Mouse (Mus musculus) MEL (cell line): ENCODE results near the gene Kalrn. TPM values are rescaled to one million over a fixed set of nuclear protein-coding genes. Genes with fewer than 3 reads are reported as not detected.

Source experiments
- DNase-seq: peaks from one replicate; pipeline ENCODE4 v3.0.0; 2011; ENCODE audit warnings: low read depth, low spot score
- H3K27ac ChIP-seq: 2 replicates; pipeline ENCODE4 v1.5.1; 2012; ENCODE audit warnings: low read depth, mild to moderate bottlenecking, control low read depth, low read length, moderate library complexity; ENCODE audit not compliant: control insufficient read depth
- H3K27me3 ChIP-seq, 2 experiments: fragments of 150-350 bp in 1 of 2; sonication (generic) in 1 of 2; 2 replicates each; pipeline ENCODE4 v1.6.1; 2012; ENCODE audit warnings: low read length in 2 of 2, mild to moderate bottlenecking in 2 of 2, improper control_type of control experiment in 1 of 2, moderate library complexity in 1 of 2; ENCODE audit not compliant: insufficient read depth in 2 of 2, control insufficient read depth in 1 of 2
- H3K36me3 ChIP-seq, 2 experiments: 2 replicates each; pipeline ENCODE4 v1.6.1; 2012 to 2014; ENCODE audit warnings: low read length in 2 of 2, improper control_type of control experiment in 1 of 2, inconsistent platforms in 1 of 2, mild to moderate bottlenecking in 1 of 2; ENCODE audit not compliant: insufficient read depth in 2 of 2, control insufficient read depth in 1 of 2
- H3K4me1 ChIP-seq, 2 experiments: fragments of 150-350 bp in 1 of 2; sonication (generic) in 1 of 2; 2 replicates each; pipeline ENCODE4 v1.6.1; 2012; ENCODE audit warnings: low read length in 2 of 2, improper control_type of control experiment in 1 of 2, mild to moderate bottlenecking in 1 of 2; ENCODE audit not compliant: insufficient read depth in 2 of 2, control insufficient read depth in 1 of 2
- H3K4me3 ChIP-seq, 2 experiments: fragments of 150-350 bp in 1 of 2; sonication (generic) in 1 of 2; 2 replicates each; pipeline ENCODE4 v1.5.1; 2012; ENCODE audit warnings: low read depth in 2 of 2, low read length in 2 of 2, mild to moderate bottlenecking in 2 of 2, moderate library complexity in 2 of 2, control low read depth in 1 of 2, improper control_type of control experiment in 1 of 2; ENCODE audit not compliant: control insufficient read depth in 1 of 2, insufficient read depth in 1 of 2
- H3K79me2 ChIP-seq: 2 replicates; pipeline ENCODE4 v1.6.1; 2012; ENCODE audit warnings: mild to moderate bottlenecking, low read length, moderate library complexity; ENCODE audit not compliant: control insufficient read depth, poor library complexity, insufficient read depth
- H3K9ac ChIP-seq: 2 replicates; pipeline ENCODE4 v1.6.1; 2012; ENCODE audit warnings: low read depth, mild to moderate bottlenecking, control low read depth, low read length, moderate library complexity; ENCODE audit not compliant: control insufficient read depth, poor library complexity, severe bottlenecking
- H3K9me3 ChIP-seq: fragments of 150-350 bp; sonication (generic); replicated peaks from 2 replicates; pipeline ENCODE4 v1.6.1; 2012; ENCODE audit warnings: mild to moderate bottlenecking, low read length, improper control_type of control experiment, moderate library complexity; ENCODE audit not compliant: insufficient read depth
- CHD1 ChIP-seq: IDR thresholded peaks from 2 replicates; pipeline ENCODE4 v1.6.1; 2012; ENCODE audit warnings: low read depth, mild to moderate bottlenecking, inconsistent platforms, low read length, improper control_type of control experiment
- CTCF ChIP-seq, 3 experiments: IDR thresholded peaks in 2 of 3; conservative IDR thresholded peaks in 1 of 3; 2 replicates each; pipeline ENCODE4 v1.5.1; 2011 to 2012; ENCODE audit warnings: low read length in 3 of 3, low read depth in 2 of 3, mild to moderate bottlenecking in 2 of 3, improper control_type of control experiment in 1 of 3, inconsistent platforms in 1 of 3, mixed read lengths in 1 of 3, moderate library complexity in 1 of 3; ENCODE audit not compliant: control insufficient read depth in 1 of 3, insufficient read depth in 1 of 3, poor library complexity in 1 of 3, severe bottlenecking in 1 of 3
- EP300 ChIP-seq, 2 experiments: IDR thresholded peaks; 2 replicates each; pipeline ENCODE4 v1.6.1; 2011; ENCODE audit warnings: improper control_type of control experiment in 2 of 2, low read length in 2 of 2, low read depth in 1 of 2, mild to moderate bottlenecking in 1 of 2
- ETS1 ChIP-seq: IDR thresholded peaks from 2 replicates; pipeline ENCODE4 v1.6.1; 2012; ENCODE audit warnings: low read depth, mild to moderate bottlenecking, inconsistent platforms, low read length, improper control_type of control experiment, moderate library complexity
- GABPA ChIP-seq: IDR thresholded peaks from 2 replicates; pipeline ENCODE4 v1.6.1; 2012; ENCODE audit warnings: low read depth, mild to moderate bottlenecking, inconsistent platforms, low read length, improper control_type of control experiment, moderate library complexity
- GATA1 ChIP-seq: IDR thresholded peaks from 2 replicates; pipeline ENCODE4 v1.6.1; 2011; ENCODE audit warnings: low read depth, low read length, improper control_type of control experiment
- MAX ChIP-seq: IDR thresholded peaks from 2 replicates; pipeline ENCODE4 v1.6.1; 2011; ENCODE audit warnings: low read length, improper control_type of control experiment
- MAZ ChIP-seq: IDR thresholded peaks from 2 replicates; pipeline ENCODE4 v1.6.1; 2012; ENCODE audit warnings: low read depth, mild to moderate bottlenecking, inconsistent platforms, low read length, improper control_type of control experiment
- MEF2A ChIP-seq: IDR thresholded peaks from 2 replicates; pipeline ENCODE4 v1.6.1; 2014; ENCODE audit warnings: low read depth, mild to moderate bottlenecking, inconsistent platforms, low read length, improper control_type of control experiment; ENCODE audit not compliant: poor library complexity, insufficient replicate concordance, severe bottlenecking; ENCODE audit errors: extremely low read depth
- MYB ChIP-seq: IDR thresholded peaks from 2 replicates; pipeline ENCODE4 v1.6.1; 2011; ENCODE audit warnings: mild to moderate bottlenecking, low read depth, low read length, improper control_type of control experiment
- POLR2AphosphoS2 ChIP-seq: IDR thresholded peaks from 2 replicates; pipeline ENCODE4 v1.6.1; 2011; ENCODE audit warnings: low read length, improper control_type of control experiment
- RCOR1 ChIP-seq: IDR thresholded peaks from 2 replicates; pipeline ENCODE4 v1.6.1; 2012; ENCODE audit warnings: low read depth, mild to moderate bottlenecking, inconsistent platforms, low read length, improper control_type of control experiment
- SIN3A ChIP-seq: IDR thresholded peaks from 2 replicates; pipeline ENCODE4 v1.6.1; 2012; ENCODE audit warnings: low read length, improper control_type of control experiment, inconsistent platforms
- TBP ChIP-seq: IDR thresholded peaks from 2 replicates; pipeline ENCODE4 v1.8.0; 2011; ENCODE audit warnings: low read depth, low read length, improper control_type of control experiment
- USF1 ChIP-seq: IDR thresholded peaks from 2 replicates; pipeline ENCODE4 v1.6.1; 2014; ENCODE audit warnings: low read depth, mild to moderate bottlenecking, inconsistent platforms, low read length, improper control_type of control experiment, moderate library complexity
- USF2 ChIP-seq, 2 experiments: IDR thresholded peaks; 2 replicates each; pipeline ENCODE4 v1.6.1; 2011 to 2012; ENCODE audit warnings: improper control_type of control experiment in 2 of 2, low read length in 2 of 2, borderline replicate concordance in 1 of 2, inconsistent platforms in 1 of 2, low read depth in 1 of 2, mild to moderate bottlenecking in 1 of 2; ENCODE audit not compliant: insufficient read depth in 1 of 2
- ZMIZ1 ChIP-seq: IDR thresholded peaks from 2 replicates; pipeline ENCODE4 v1.6.1; 2012; ENCODE audit warnings: low read depth, mild to moderate bottlenecking, inconsistent platforms, low read length, improper control_type of control experiment, moderate library complexity
- polyA plus RNA-seq, 2 experiments: library from polyadenylated mRNA; stranded (reverse) in 1 of 2; unstranded in 1 of 2; fragments of >175 nt in 1 of 2; fragments of >200 nt in 1 of 2; gene quantifications; 2 replicates each; pipeline versions ENCODE4 v1.2.1 to v1.2.4; 2012; ENCODE audit warnings: low replicate concordance in 2 of 2, low read depth in 1 of 2; ENCODE audit not compliant: insufficient read length in 2 of 2, insufficient read depth in 1 of 2, missing spikeins in 1 of 2
- total RNA-seq: library from RNA; depleted of rRNA; stranded (reverse); fragments of 300-350 nt; gene quantifications from 2 replicates; pipeline ENCODE4 v1.2.3, GENCODE M21; 2012

Gene Kalrn
- total and polyA plus RNA-seq, 3 experiments: 10.4 to 11.8 TPM; not detected in 1

DNA sequence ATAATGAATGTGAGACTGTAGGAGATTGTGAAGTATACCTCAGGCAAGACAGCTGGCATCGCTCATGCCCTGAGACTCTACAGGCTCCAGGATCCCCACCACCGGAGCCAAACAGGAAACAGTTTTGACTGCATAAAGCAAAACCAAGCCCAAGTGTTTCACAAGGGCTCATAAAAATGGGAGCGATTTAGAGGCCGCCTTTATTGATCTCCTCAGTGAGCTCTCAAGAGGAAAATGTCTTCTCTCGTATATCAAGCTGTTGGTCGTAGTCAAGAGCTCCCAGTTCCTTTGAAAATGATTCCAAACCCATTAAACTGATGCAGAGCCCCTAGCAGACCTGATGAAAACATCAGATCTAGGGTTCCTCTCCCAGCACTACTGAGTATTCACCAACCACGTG is 127.7 kb downstream of the Kalrn start:
- Histone ChIP-seq H3K9ac (no peak overlapping the region), H3K4me3 (no peak overlapping the region), H3K9me3 (no peaks in the 10 kb centered on the region), H3K36me3 (no peaks in the 10 kb centered on the region), H3K4me1 (no peaks in the 10 kb centered on the region), H3K27ac (no peak overlapping the region), H3K79me2 (no peaks in the 10 kb centered on the region), H3K27me3 (no peaks in the 10 kb centered on the region)
- DNase-seq: no peak
- TF ChIP-seq ETS1 (no peak), USF2 (IDR thresholded peaks at IDR 0.05; ENCODE audit: borderline replicate concordance in 1 of 2, insufficient read depth in 1 of 2, low read depth in 1 of 2, low read length in 2 of 2) (no peak), GATA1 (no peak), MEF2A (no peak), TBP (no peak), CHD1 (no peak), EP300 (IDR thresholded peaks at IDR 0.05; ENCODE audit: low read depth in 1 of 2, low read length in 2 of 2) (no peak), SIN3A (no peak), RCOR1 (no peak)

DNA sequence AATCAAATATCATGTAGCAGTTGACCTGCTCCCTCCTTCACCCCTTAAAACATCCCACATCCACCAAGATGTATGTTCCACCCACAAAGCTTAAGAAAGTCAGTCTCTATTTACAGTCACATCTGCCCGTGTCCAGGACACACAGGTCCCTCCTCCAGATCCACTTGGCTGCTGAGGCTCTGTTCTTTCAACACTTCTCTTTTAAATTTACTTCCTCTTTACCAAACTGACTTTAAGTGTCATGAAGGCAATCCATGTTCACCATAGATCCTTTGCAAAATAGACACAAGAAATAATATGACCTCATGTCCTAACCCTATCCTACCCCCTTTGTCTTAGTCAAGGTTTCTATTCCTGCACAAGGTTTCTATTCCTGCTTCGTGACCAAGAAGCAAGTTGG is 131.6 kb downstream of the Kalrn start:
- H3K36me3 ChIP-seq: no peaks in the 10 kb centered on the region
- DNase-seq: peak; percentile 1
- no peaks in the 10 kb centered on the region for H3K79me2 ChIP-seq
- H3K4me3 ChIP-seq: no peak overlapping the region
- no peak overlapping the region for H3K9ac ChIP-seq
- no peaks in the 10 kb centered on the region for H3K4me1 ChIP-seq
- H3K9me3 ChIP-seq: no peaks in the 10 kb centered on the region
- H3K27me3 ChIP-seq: no peaks in the 10 kb centered on the region
- H3K27ac ChIP-seq: no peak overlapping the region
- no peak for TF ChIP-seq POLR2AphosphoS2
- no peak for TF ChIP-seq USF1
- no peak for TF ChIP-seq ZMIZ1
- no peak for TF ChIP-seq GABPA
- TF ChIP-seq USF2 (IDR thresholded peaks at IDR 0.05; ENCODE audit: borderline replicate concordance in 1 of 2, insufficient read depth in 1 of 2, low read depth in 1 of 2, low read length in 2 of 2): no peak
- no peak for TF ChIP-seq MAX
- no peak for TF ChIP-seq MAZ
- no peak for TF ChIP-seq MYB

DNA sequence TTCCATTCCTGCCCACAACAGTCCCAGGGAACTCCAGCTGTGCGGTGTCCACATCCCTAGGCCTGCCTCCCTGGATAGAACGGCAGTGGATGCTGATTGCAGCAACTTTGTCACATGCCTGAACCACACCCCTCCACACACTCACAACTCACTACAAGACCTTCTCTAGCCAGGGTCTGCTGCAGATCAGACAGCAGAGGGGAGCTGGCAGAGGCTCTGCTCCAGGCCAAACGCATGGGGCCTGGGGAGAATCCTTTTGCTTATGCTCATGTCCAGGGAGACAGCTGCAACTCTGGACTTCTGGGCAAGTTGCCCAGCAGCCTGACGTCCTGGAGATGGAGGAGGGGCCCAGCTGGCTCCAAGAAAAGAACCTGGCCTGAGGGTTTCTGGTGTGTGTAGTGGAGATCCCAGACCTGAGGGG is 132.3 kb downstream of the Kalrn start:
- H3K4me1 ChIP-seq: no peaks in the 10 kb centered on the region
- H3K79me2 ChIP-seq: no peaks in the 10 kb centered on the region
- DNase-seq: no peak
- H3K27ac ChIP-seq: no peak overlapping the region
- no peak for TF ChIP-seq CTCF (IDR thresholded peaks at IDR 0.05 in 2 of 3, conservative IDR thresholded peaks at IDR 0.05 in 1 of 3; ENCODE audit: control insufficient read depth in 1 of 3, insufficient read depth in 1 of 3, low read depth in 2 of 3, low read length in 3 of 3, poor library complexity in 1 of 3, severe bottlenecking in 1 of 3)
- no peaks in the 10 kb centered on the region for H3K36me3 ChIP-seq
- no peaks in the 10 kb centered on the region for H3K27me3 ChIP-seq
- H3K4me3 ChIP-seq: no peak overlapping the region
- no peaks in the 10 kb centered on the region for H3K9me3 ChIP-seq
- H3K9ac ChIP-seq: no peak overlapping the region
